Mouse (Mus musculus): ENCODE results near the gene Ifna7. TPM values are rescaled to one million over a fixed set of nuclear protein-coding genes. Genes with fewer than 3 reads are reported as not detected.
"Not testable (repeated sequence)": the region's sequence is repeated elsewhere in the genome, so short reads cannot be mapped to it uniquely, and the experiment has no call there.

The Ifna7 gene
- polyA plus RNA-seq, 1 experiment = not detected

- TF ChIP-seq GATA1 (IDR thresholded peaks at IDR 0.05; ENCODE audit: low read length) = no peak
Observed at GRCm38 (mm10) chr4:88830523-88830922, 14.5 kb downstream of the Ifna7 start.

- not testable (repeated sequence) for TF ChIP-seq GATA1 (IDR thresholded peaks at IDR 0.05; ENCODE audit: low read length)
Observed at GRCm38 (mm10) chr4:88835225-88835624, 19.2 kb downstream of the Ifna7 start, which contains the start of gene Ifna5. Gene Ifna5 (plus strand): TSS chr4:88835525.

- no peak for TF ChIP-seq GATA1 (IDR thresholded peaks at IDR 0.05; ENCODE audit: low read length)
Observed at GRCm38 (mm10) chr4:88838828-88839227, 22.8 kb downstream of the Ifna7 start.

- TF ChIP-seq GATA1 (IDR thresholded peaks at IDR 0.05; ENCODE audit: low read length) = no peak
Observed at GRCm38 (mm10) chr4:88840058-88840457, 24.0 kb downstream of the Ifna7 start.

GRCm38 (mm10) chr4:88841438-88841911 lies 25.4 kb downstream of the Ifna7 start, which contains the start of gene Ifna4:
Gene Ifna4 (plus strand): TSS chr4:88841861.
- no peak for TF ChIP-seq GATA1 (IDR thresholded peaks at IDR 0.05; ENCODE audit: low read length)

GRCm38 (mm10) chr4:88845334-88845733 lies 29.3 kb downstream of the Ifna7 start:
- no peak for TF ChIP-seq GATA1 (IDR thresholded peaks at IDR 0.05; ENCODE audit: low read length)

GRCm38 (mm10) chr4:88849698-88850097 lies 33.7 kb downstream of the Ifna7 start, which contains the start of gene Ifna1:
Gene Ifna1 (plus strand): TSS chr4:88850087.
- TF ChIP-seq GATA1 (IDR thresholded peaks at IDR 0.05; ENCODE audit: low read length) = no peak

- no peak for TF ChIP-seq GATA1 (IDR thresholded peaks at IDR 0.05; ENCODE audit: low read length)
Observed at GRCm38 (mm10) chr4:88851026-88851763, 35.2 kb downstream of the Ifna7 start.

- no peak for TF ChIP-seq GATA1 (IDR thresholded peaks at IDR 0.05; ENCODE audit: low read length)
Observed at GRCm38 (mm10) chr4:88859214-88859613, 43.2 kb downstream of the Ifna7 start.

GRCm38 (mm10) chr4:88863309-88863708 lies 47.3 kb downstream of the Ifna7 start:
- TF ChIP-seq GATA1 (IDR thresholded peaks at IDR 0.05; ENCODE audit: low read length) = no peak

GRCm38 (mm10) chr4:88864599-88864998 lies 48.6 kb downstream of the Ifna7 start:
- no peak for TF ChIP-seq GATA1 (IDR thresholded peaks at IDR 0.05; ENCODE audit: low read length)

GRCm38 (mm10) chr4:88865011-88865569 lies 49.1 kb downstream of the Ifna7 start:
- no peak for TF ChIP-seq GATA1 (IDR thresholded peaks at IDR 0.05; ENCODE audit: low read length)

Other genes with a start within 250 kb of the Ifna7 start
- not detected in 2 replicates for gene Ifna14, start 244.4 kb upstream of the Ifna7 start, polyA plus RNA-seq (2012)
- not detected in 2 replicates for gene Ifna9, start 223.8 kb upstream of the Ifna7 start, polyA plus RNA-seq (2012)
- not detected in 2 replicates for gene Ifna12, start 212.9 kb upstream of the Ifna7 start, polyA plus RNA-seq (2012)
- gene C87499, start 181.8 kb upstream of the Ifna7 start, polyA plus RNA-seq (2012) = not detected in 2 replicates
- not detected in 2 replicates for gene Ifna13, start 171.8 kb upstream of the Ifna7 start, polyA plus RNA-seq (2012)
- gene Ifna16, start 139.3 kb upstream of the Ifna7 start, polyA plus RNA-seq (2012) = not detected in 2 replicates
- not detected in 2 replicates for gene Ifna2, start 132.3 kb upstream of the Ifna7 start, polyA plus RNA-seq (2012)
- not detected in 2 replicates for gene Ifnab, start 124.9 kb upstream of the Ifna7 start, polyA plus RNA-seq (2012)
- not detected in 2 replicates for gene Gm26566, start 94.4 kb upstream of the Ifna7 start, polyA plus RNA-seq (2012)
- gene Klhl9, start 93.8 kb upstream of the Ifna7 start, polyA plus RNA-seq (2012) = 6.4 and 7.6 TPM in 2 replicates
- gene Gm13271, start 61.4 kb upstream of the Ifna7 start, polyA plus RNA-seq (2012) = not detected in 2 replicates
- not detected in 2 replicates for gene Gm13283, start 56.1 kb upstream of the Ifna7 start, polyA plus RNA-seq (2012)
- not detected in 2 replicates for gene Gm13290, start 42.4 kb upstream of the Ifna7 start, polyA plus RNA-seq (2012)
- not detected in 2 replicates for gene Gm13289, start 39.3 kb upstream of the Ifna7 start, polyA plus RNA-seq (2012)
- not detected in 2 replicates for gene Gm13272, start 36.4 kb upstream of the Ifna7 start, polyA plus RNA-seq (2012)
- not detected in 2 replicates for gene Ifnz, start 34.1 kb upstream of the Ifna7 start, polyA plus RNA-seq (2012)
- not detected in 2 replicates for gene Gm13276, start 30.5 kb upstream of the Ifna7 start, polyA plus RNA-seq (2012)
- not detected in 2 replicates for gene Gm13277, start 27.6 kb upstream of the Ifna7 start, polyA plus RNA-seq (2012)
- gene Gm13278, start 24.7 kb upstream of the Ifna7 start, polyA plus RNA-seq (2012) = not detected in 2 replicates
- gene Gm13275, start 21.7 kb upstream of the Ifna7 start, polyA plus RNA-seq (2012) = not detected in 2 replicates
- gene Gm13279, start 18.8 kb upstream of the Ifna7 start, polyA plus RNA-seq (2012) = not detected in 2 replicates
- not detected in 2 replicates for gene Gm13285, start 16.6 kb upstream of the Ifna7 start, polyA plus RNA-seq (2012)
- not detected in 2 replicates for gene Gm13287, start 13.0 kb upstream of the Ifna7 start, polyA plus RNA-seq (2012)
- not detected in 2 replicates for gene Gm13288, start 10.7 kb upstream of the Ifna7 start, polyA plus RNA-seq (2012)
- gene Ifna11, start 3.7 kb downstream of the Ifna7 start, polyA plus RNA-seq (2012) = not detected in 2 replicates
- not detected in 2 replicates for gene Ifna6, start 11.2 kb downstream of the Ifna7 start, polyA plus RNA-seq (2012)
- gene Ifna5, start 19.3 kb downstream of the Ifna7 start, polyA plus RNA-seq (2012) = not detected in 2 replicates
- not detected in 2 replicates for gene Ifna4, start 25.6 kb downstream of the Ifna7 start, polyA plus RNA-seq (2012)
- gene Ifna1, start 33.9 kb downstream of the Ifna7 start, polyA plus RNA-seq (2012) = not detected in 2 replicates
- gene Ifne, start 64.0 kb downstream of the Ifna7 start, polyA plus RNA-seq (2012) = not detected in 2 replicates

Data from G1E-ER4 (cell line).